Mouse (Mus musculus): ENCODE measurements around the gene Scn5a. TPM values are rescaled to one million over a fixed set of nuclear protein-coding genes. Genes with fewer than 3 reads are reported as not detected.

Gene Scn5a
- polyA plus RNA-seq, 1 experiment from 2014 or later: 0.31 TPM

DNA sequence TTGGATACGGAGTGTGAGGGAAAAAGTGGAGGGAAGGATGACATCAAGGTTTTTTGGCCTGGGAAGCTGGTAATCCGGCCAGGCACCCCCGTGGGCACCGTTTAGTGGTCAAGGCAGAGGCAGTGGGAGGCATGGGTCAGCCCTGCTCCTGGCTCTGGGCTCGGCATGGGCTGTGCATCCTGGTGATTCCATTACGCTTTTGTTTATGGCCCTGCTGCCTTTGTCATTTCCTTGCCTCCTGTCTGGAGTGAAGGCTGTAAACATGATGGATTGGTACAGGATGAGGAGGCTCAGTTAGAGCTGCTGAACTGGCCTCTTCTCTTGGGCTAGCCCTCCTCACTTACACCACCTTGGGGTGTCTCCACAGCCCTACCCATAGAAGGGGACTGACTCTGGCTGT is 101.1 kb downstream of the Scn5a start:
- Histone ChIP-seq H3K27ac (replicated peaks) (no peak overlapping the region), H3K9me3 (replicated peaks) (no peaks in the 10 kb centered on the region), H3K4me1 (peaks cover 19% of the 10 kb centered on the region), H3K36me3 (no peaks in the 10 kb centered on the region), H3K9ac (replicated peaks) (no peak overlapping the region), H3K4me2 (no peak overlapping the region), H3K4me3 (replicated peaks) (no peak overlapping the region), H3K27me3 (replicated peaks) (no peaks in the 10 kb centered on the region)
- ATAC-seq (ENCODE audit: low FRiP score): peak; percentile 35; the same call in 1 of the 2 replicates
- WGBS: 3% methylated on average over 6 of the region's 6 CpGs

DNA sequence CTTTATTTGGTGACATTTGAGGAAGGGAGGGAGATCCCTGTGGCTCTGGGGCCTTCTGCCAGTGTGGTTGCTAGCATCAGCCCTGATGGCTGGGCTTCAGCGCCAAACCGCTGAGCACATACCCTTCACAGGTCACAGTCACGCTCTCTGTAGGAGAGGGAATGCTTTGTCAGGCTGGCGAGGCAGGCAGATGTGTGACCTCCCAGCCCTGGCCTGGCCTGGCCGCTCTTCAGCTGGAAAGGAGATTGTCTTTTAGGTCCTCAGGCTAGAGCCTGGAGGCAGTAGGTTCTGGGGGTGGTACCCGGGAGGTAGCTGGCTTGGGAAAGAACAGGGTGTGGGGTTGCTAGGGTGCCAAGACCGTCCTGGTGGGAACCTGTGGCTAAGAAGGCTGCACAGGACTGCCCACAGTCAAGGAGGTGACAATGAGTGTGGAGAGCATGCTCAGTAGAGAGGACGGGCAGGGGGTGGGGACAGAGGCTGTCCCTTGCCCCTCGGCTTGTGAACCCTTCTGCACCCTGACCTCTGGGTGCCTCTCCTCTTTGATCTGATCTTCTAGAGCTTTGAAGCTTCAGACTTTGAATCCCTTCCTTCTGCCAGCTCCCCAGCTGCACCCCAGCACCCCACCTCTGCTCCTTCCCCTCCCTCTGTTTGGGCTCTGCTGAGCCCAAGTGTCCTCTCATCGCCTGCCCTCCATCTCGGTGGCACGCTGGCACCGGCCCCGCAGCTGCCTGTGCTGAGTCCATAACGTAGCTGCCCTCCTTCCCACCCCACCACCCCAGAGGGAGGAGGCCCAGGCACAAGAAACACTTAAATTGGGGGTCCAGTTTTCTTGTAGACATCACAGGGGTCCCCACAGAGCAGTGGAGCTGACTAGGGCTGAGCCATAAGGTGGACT is 103.9 kb downstream of the Scn5a start:
- Histone ChIP-seq H3K9me3 (replicated peaks) (no peaks in the 10 kb centered on the region), H3K27ac (replicated peaks) (no peak overlapping the region), H3K36me3 (no peaks in the 10 kb centered on the region), H3K4me2 (no peak overlapping the region), H3K4me3 (replicated peaks) (no peak overlapping the region), H3K9ac (replicated peaks) (no peak overlapping the region), H3K27me3 (replicated peaks) (no peaks in the 10 kb centered on the region), H3K4me1 (peaks cover 19% of the 10 kb centered on the region)
- 66% methylated on average over 15 of the region's 15 CpGs for WGBS
- ATAC-seq (ENCODE audit: low FRiP score): no peak

- H3K4me2 ChIP-seq: no peak overlapping the region
- ATAC-seq (ENCODE audit: low FRiP score): no peak
These were observed 105.1 kb downstream of the Scn5a start for GRCm38 (mm10) chr9:119473608-119474164.

DNA sequence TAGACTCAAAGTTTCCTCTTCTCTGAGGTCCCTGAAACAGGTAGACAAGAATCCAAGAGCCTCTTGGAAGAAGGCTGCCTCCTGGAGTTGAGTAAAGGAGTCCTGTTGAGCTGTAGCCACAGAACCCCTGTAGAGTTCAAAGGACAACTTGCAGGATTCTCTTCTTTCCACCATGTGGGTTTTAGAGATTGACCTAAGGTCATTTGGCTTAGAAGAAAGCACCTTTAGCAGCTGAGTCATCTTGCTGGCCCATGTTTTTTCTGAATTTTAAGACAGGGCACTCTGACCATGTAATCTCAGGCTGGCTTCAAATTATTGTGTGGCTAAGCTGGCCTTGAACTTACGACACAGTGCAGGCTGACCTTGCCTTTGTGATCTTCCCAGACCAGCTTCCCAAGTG is 105.8 kb downstream of the Scn5a start:
- Histone ChIP-seq H3K4me3 (replicated peaks) (no peak overlapping the region), H3K27ac (replicated peaks) (no peak overlapping the region), H3K9ac (replicated peaks) (no peak overlapping the region), H3K27me3 (replicated peaks) (no peaks in the 10 kb centered on the region), H3K4me1 (peaks cover 7% of the 10 kb centered on the region), H3K36me3 (no peaks in the 10 kb centered on the region), H3K4me2 (no peak overlapping the region), H3K9me3 (replicated peaks) (no peaks in the 10 kb centered on the region)
- 88% methylated on average over 1 of the region's 1 CpGs for WGBS
- ATAC-seq (ENCODE audit: low FRiP score): no peak

More at GRCm38 (mm10) chr9:119473608-119474164, 105.1 kb downstream of the Scn5a start:
- no peaks in the 10 kb centered on the region for H3K27me3 ChIP-seq (replicated peaks)
- H3K36me3 ChIP-seq: no peaks in the 10 kb centered on the region
- H3K9ac ChIP-seq (replicated peaks): no peak overlapping the region
- no peaks in the 10 kb centered on the region for H3K9me3 ChIP-seq (replicated peaks)
- no peak overlapping the region for H3K4me3 ChIP-seq (replicated peaks)
- H3K27ac ChIP-seq (replicated peaks): no peak overlapping the region
- 88% methylated on average over 9 of the region's 9 CpGs for WGBS
- peaks cover 13% of the 10 kb centered on the region for H3K4me1 ChIP-seq

DNA sequence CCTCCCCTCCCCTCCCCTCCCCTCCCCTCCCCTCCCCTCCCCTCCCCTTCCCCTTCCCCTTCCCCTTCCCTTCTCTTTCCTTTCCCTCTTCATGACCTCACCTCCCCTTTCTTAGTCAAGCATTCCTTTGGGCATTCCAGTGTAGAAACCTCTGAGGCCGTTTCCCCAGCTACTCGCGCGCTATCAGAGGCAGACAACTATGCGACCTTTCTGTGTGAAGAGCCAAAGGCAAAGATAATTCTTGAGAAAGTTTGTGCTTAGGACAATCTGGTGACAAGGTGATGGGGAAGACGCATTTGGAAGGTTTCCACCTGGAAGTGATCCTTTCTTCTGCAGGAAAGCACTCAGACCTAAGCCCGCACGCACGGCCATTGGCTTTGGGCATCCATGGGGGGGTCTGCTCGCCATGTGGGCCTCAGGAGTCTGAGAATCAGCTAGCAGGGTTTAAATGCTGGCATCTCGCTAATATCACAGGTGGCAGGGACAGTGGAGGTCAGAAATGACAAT is 106.4 kb downstream of the Scn5a start:
- H3K9me3 ChIP-seq (replicated peaks): no peaks in the 10 kb centered on the region

DNA sequence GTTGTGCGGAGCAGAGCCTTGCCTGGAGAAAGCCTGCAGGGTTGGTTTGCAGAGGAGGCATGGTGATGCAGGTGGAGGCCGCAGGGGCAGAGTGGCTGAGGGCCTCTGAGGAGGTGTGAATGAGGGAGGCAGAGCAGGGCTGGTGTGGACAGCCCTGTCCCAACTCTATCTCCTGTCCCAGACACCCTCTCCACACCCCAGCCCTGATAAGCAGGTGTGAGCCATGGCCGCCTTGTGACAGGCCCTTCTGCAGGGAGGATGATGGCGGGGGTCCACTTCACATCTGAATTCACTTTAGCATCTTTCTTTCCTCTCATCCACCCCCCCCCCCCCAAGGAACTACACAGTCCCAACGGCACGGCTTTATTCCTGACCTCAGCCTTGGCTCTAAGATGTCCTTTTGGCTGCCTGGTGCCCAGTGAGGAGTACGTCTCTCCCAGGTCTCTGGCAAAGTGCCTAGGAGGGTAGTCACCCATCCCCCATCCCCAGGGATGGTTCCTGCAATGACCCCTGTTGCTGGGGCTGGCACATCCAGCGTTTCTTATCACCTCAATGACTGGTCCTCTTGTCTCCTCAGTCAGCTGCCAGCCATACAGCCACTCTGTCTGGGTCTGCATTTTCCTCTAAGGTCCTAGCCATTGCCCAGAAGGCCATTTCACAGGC is 109.0 kb downstream of the Scn5a start:
- H3K27me3 ChIP-seq (replicated peaks): no peaks in the 10 kb centered on the region
- no peak overlapping the region for H3K9ac ChIP-seq (replicated peaks)
- ATAC-seq (ENCODE audit: low FRiP score): no peak
- no peak overlapping the region for H3K4me3 ChIP-seq (replicated peaks)
- 75% methylated on average over 8 of the region's 8 CpGs for WGBS
- H3K4me1 ChIP-seq: no peaks in the 10 kb centered on the region
- H3K27ac ChIP-seq (replicated peaks): no peak overlapping the region
- no peak overlapping the region for H3K4me2 ChIP-seq
- no peaks in the 10 kb centered on the region for H3K9me3 ChIP-seq (replicated peaks)
- peaks cover 19% of the 10 kb centered on the region for H3K36me3 ChIP-seq

More for the DNA sequence above, 106.4 kb downstream of the Scn5a start:
- Histone ChIP-seq H3K27me3 (replicated peaks) (no peaks in the 10 kb centered on the region), H3K27ac (replicated peaks) (no peak overlapping the region), H3K4me2 (no peak overlapping the region), H3K4me1 (peaks cover 2% of the 10 kb centered on the region), H3K9ac (replicated peaks) (no peak overlapping the region), H3K36me3 (peaks cover 4% of the 10 kb centered on the region; the same call in 1 of the 2 replicates), H3K4me3 (replicated peaks) (no peak overlapping the region)
- 81% methylated on average over 11 of the region's 11 CpGs for WGBS
- ATAC-seq (ENCODE audit: low FRiP score): no peak

DNA sequence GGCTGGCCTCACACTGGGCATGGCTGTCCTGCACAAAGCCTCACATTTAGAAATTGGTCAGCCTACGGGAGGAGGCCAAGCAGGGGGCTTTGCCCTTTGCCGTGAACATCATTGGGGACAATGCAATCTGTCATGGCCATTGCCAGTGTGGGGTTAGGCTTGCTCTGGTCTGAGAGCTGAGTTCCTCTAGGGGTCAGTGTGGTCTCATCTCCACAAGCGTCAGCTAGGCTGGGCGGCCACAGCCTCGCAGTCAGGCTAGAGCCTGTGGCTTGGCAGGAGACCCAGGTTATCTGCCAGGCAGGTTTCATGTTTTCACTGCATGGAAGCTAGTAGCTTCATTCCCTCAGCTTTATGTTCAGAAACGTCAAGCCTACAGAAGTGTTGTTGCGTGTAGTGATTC is 113.2 kb downstream of the Scn5a start:
- 55% methylated on average over 7 of the region's 7 CpGs for WGBS
- Histone ChIP-seq H3K27me3 (replicated peaks) (no peaks in the 10 kb centered on the region), H3K27ac (replicated peaks) (no peak overlapping the region), H3K9me3 (replicated peaks) (no peaks in the 10 kb centered on the region), H3K9ac (replicated peaks) (no peak overlapping the region), H3K4me3 (replicated peaks) (no peak overlapping the region), H3K36me3 (peaks cover 48% of the 10 kb centered on the region), H3K4me1 (no peaks in the 10 kb centered on the region), H3K4me2 (no peak overlapping the region)
- no peak for ATAC-seq (ENCODE audit: low FRiP score)

DNA sequence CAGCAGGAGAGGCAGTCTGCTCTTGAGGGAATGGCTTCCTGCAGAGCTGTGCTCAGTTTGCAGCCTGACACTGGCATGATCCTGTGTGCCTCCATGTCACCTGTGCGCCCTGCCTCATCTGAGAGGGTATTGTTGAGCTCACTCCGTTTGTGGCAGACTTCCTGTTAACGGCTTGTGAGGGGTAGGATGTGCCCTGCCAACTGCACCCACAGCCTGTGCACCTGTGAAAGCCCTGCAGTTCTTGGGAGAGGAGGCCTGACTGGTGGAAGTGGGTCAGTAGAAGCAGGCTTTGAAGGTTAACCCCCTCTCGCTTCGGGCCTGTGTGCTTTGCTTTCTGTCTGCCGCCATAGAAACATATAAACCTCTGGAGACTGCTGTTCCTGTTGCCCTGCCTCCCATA is 113.8 kb downstream of the Scn5a start:
- no peaks in the 10 kb centered on the region for H3K27me3 ChIP-seq (replicated peaks)
- ATAC-seq (ENCODE audit: low FRiP score): no peak
- no peaks in the 10 kb centered on the region for H3K9me3 ChIP-seq (replicated peaks)
- WGBS: 80% methylated on average over 6 of the region's 6 CpGs
- H3K27ac ChIP-seq (replicated peaks): no peak overlapping the region
- no peak overlapping the region for H3K9ac ChIP-seq (replicated peaks)
- H3K36me3 ChIP-seq: peaks cover 48% of the 10 kb centered on the region
- no peak overlapping the region for H3K4me3 ChIP-seq (replicated peaks)
- H3K4me1 ChIP-seq: no peaks in the 10 kb centered on the region
- no peak overlapping the region for H3K4me2 ChIP-seq

GRCm38 (mm10) chr9:119460410-119460809 is 118.4 kb downstream of the Scn5a start:
- ATAC-seq (ENCODE audit: low FRiP score): peak; percentile 59; the same call in 1 of the 2 replicates
- Histone ChIP-seq H3K9ac (replicated peaks) (no peak overlapping the region), H3K36me3 (peaks cover 49% of the 10 kb centered on the region), H3K4me3 (replicated peaks) (no peak overlapping the region), H3K4me1 (no peaks in the 10 kb centered on the region), H3K27me3 (replicated peaks) (no peaks in the 10 kb centered on the region), H3K9me3 (replicated peaks) (no peaks in the 10 kb centered on the region), H3K27ac (replicated peaks) (no peak overlapping the region), H3K4me2 (no peak overlapping the region)
- 46% methylated on average over 8 of the region's 8 CpGs for WGBS

- Histone ChIP-seq H3K4me1 (no peaks in the 10 kb centered on the region), H3K9ac (replicated peaks) (no peak overlapping the region), H3K9me3 (replicated peaks) (no peaks in the 10 kb centered on the region), H3K4me3 (replicated peaks) (no peak overlapping the region), H3K36me3 (peaks cover 34% of the 10 kb centered on the region), H3K27me3 (replicated peaks) (no peaks in the 10 kb centered on the region), H3K27ac (replicated peaks) (no peak overlapping the region), H3K4me2 (no peak overlapping the region)
- ATAC-seq (ENCODE audit: low FRiP score): no peak
- WGBS: 86% methylated on average over 14 of the region's 14 CpGs
These were observed 121.7 kb downstream of the Scn5a start for GRCm38 (mm10) chr9:119457122-119457521.

GRCm38 (mm10) chr9:119455967-119456366 is 122.8 kb downstream of the Scn5a start:
- no peaks in the 10 kb centered on the region for H3K27me3 ChIP-seq (replicated peaks)
- H3K4me2 ChIP-seq: no peak overlapping the region
- no peaks in the 10 kb centered on the region for H3K9me3 ChIP-seq (replicated peaks)
- ATAC-seq (ENCODE audit: low FRiP score): no peak
- H3K36me3 ChIP-seq: peaks cover 41% of the 10 kb centered on the region
- H3K4me3 ChIP-seq (replicated peaks): no peak overlapping the region
- no peak overlapping the region for H3K9ac ChIP-seq (replicated peaks)
- H3K4me1 ChIP-seq: no peaks in the 10 kb centered on the region
- H3K27ac ChIP-seq (replicated peaks): no peak overlapping the region
- WGBS: 95% methylated on average over 14 of the region's 14 CpGs

Measured in neural tube, embryonic 15.5 days (tissue).